In genomic region chr11:74894619-74895018, GRCm38 (mm10) we compare ENCODE assay signal across 21 mouse cellular contexts. TPM values are rescaled to one million over a fixed set of nuclear protein-coding genes. Genes with fewer than 3 reads are reported as not detected.
DNase-seq lines count a peak whose midpoint lies in the region; ATAC-seq and TF ChIP-seq lines count a peak whose summit lies in the region.
"Had no signal": no experiment of that assay in that cellular context is flagged by ENCODE, and none has a peak within 500 bp of the region (broad histone marks: within the 10 kb centered on the region; RNA-seq: fewer than 3 reads in every experiment).

No protein-coding gene starts in this region.

- H3K9me3 ChIP-seq in embryonic facial prominence, embryonic 14.5 days (ENCODE audit: control insufficient read depth, low read length) = no peaks in the 10 kb centered on the region
- no peaks in the 10 kb centered on the region for H3K9me3 ChIP-seq in embryonic facial prominence, embryonic 10.5 days
- H3K9me3 ChIP-seq: forebrain, embryonic 12.5 days; hindbrain, embryonic 12.5 days; limb, embryonic 13.5 days; liver, embryonic 15.5 days; midbrain, embryonic 15.5 days had no signal

- whole genome bisulfite sequencing in embryonic facial prominence, embryonic 14.5 days = 82% methylated on average over 4 of the region's 4 CpGs
- 88% methylated on average over 4 of the region's 4 CpGs for WGBS in embryonic facial prominence, embryonic 10.5 days

- 0 out of 2 replicates have a peak overlapping the region, but pooled peaks have one; percentile 11 for H3K9ac ChIP-seq in embryonic facial prominence, embryonic 14.5 days (ENCODE audit: low read depth, low read length)
- H3K9ac ChIP-seq: forebrain, embryonic 12.5 days; hindbrain, embryonic 12.5 days; limb, embryonic 13.5 days; liver, embryonic 15.5 days; midbrain, embryonic 15.5 days had no signal

- no peak for TF ChIP-seq POLR2A in cortical plate, adult 2 months (IDR thresholded peaks at IDR 0.05; ENCODE audit: extremely low read depth, insufficient read depth, low read length)

- no peak for DNase-seq in embryonic facial prominence, embryonic 14.5 days (ENCODE audit: low spot score)
- no peak for DNase-seq in embryonic facial prominence, embryonic 10.5 days (ENCODE audit: low spot score)
- DNase-seq in kidney, adult 11 months = peak; percentile 16
- no peak for DNase-seq in kidney, postnatal 4 days
- DNase-seq in left cerebral cortex, adult 2 months (ENCODE audit: extremely low spot score in 1 of 2, low spot score in 2 of 2) = no peak
- no peak for DNase-seq in left cerebral cortex, postnatal 4 days
- DNase-seq: adrenal gland, postnatal 10 days; cerebellum, adult 11-12 months; thymus, adult 2 months had no signal

- no peak for ATAC-seq in embryonic facial prominence, embryonic 14.5 days (ENCODE audit: low read depth)
- ATAC-seq in megakaryocyte progenitor cell, adult 5-6 weeks (replicated peaks; ENCODE audit: poor library complexity) = no peak
- ATAC-seq: CD4-positive, CD25-positive, alpha-beta regulatory T cell, adult 4 months; intestine, postnatal 0 days; lung, postnatal 0 days; midbrain, embryonic 15.5 days; Patski had no signal

- H3K36me3 ChIP-seq in embryonic facial prominence, embryonic 14.5 days (ENCODE audit: control insufficient read depth, insufficient read depth, low read length) = peaks cover 4% of the 10 kb centered on the region
- peaks cover 8% of the 10 kb centered on the region for H3K36me3 ChIP-seq in embryonic facial prominence, embryonic 10.5 days (replicated peaks)
- H3K36me3 ChIP-seq: hindbrain, embryonic 12.5 days; midbrain, embryonic 15.5 days had no signal

- intact Hi-C loops in left cerebral cortex, adult 2 months (cut with DNase I) = no loop called here
- intact Hi-C loops in left cerebral cortex, postnatal 4 days (cut with DNase I) = no loop called here

- H3K27ac ChIP-seq in embryonic facial prominence, embryonic 14.5 days (replicated peaks; ENCODE audit: low read depth, low read length) = no peak overlapping the region
- no peak overlapping the region for H3K27ac ChIP-seq in embryonic facial prominence, embryonic 10.5 days (replicated peaks)
- peak overlapping the region; percentile 7; the same call in 1 of the 2 replicates for H3K27ac ChIP-seq in left cerebral cortex, adult 2 months
- 0 out of 2 replicates have a peak overlapping the region, but pooled peaks have one; percentile 3 for H3K27ac ChIP-seq in cortical plate, adult 2 months (ENCODE audit: insufficient read depth, low read length)
- H3K27ac ChIP-seq: forebrain, embryonic 12.5 days; hindbrain, embryonic 12.5 days; limb, embryonic 13.5 days; liver, embryonic 15.5 days; midbrain, embryonic 15.5 days had no signal

- no peaks in the 10 kb centered on the region for H3K27me3 ChIP-seq in embryonic facial prominence, embryonic 14.5 days (replicated peaks; ENCODE audit: control insufficient read depth, insufficient read depth, low read length)
- H3K27me3 ChIP-seq in embryonic facial prominence, embryonic 10.5 days (replicated peaks; ENCODE audit: low read depth, poor library complexity, severe bottlenecking) = no peaks in the 10 kb centered on the region
- H3K27me3 ChIP-seq: forebrain, embryonic 12.5 days; hindbrain, embryonic 12.5 days; limb, embryonic 13.5 days; liver, embryonic 15.5 days; midbrain, embryonic 15.5 days; Patski had no signal

- H3K4me3 ChIP-seq in embryonic facial prominence, embryonic 14.5 days (ENCODE audit: low read depth, low read length) = no peak overlapping the region
- H3K4me3 ChIP-seq in embryonic facial prominence, embryonic 10.5 days = no peak overlapping the region
- no peak overlapping the region for H3K4me3 ChIP-seq in left cerebral cortex, adult 2 months
- H3K4me3 ChIP-seq in cortical plate, adult 2 months (ENCODE audit: insufficient read depth, low read length) = no peak overlapping the region
- H3K4me3 ChIP-seq: forebrain, embryonic 12.5 days; hindbrain, embryonic 12.5 days; limb, embryonic 13.5 days; liver, embryonic 15.5 days had no signal

- no peak overlapping the region for H3K4me2 ChIP-seq in embryonic facial prominence, embryonic 14.5 days (ENCODE audit: low read depth, low read length)
- H3K4me2 ChIP-seq: forebrain, embryonic 12.5 days; heart, embryonic 11.5 days; hindbrain, embryonic 12.5 days; limb, embryonic 13.5 days had no signal

- H3K4me1 ChIP-seq in embryonic facial prominence, embryonic 14.5 days (ENCODE audit: control insufficient read depth, insufficient read depth, low read length) = peaks cover 9% of the 10 kb centered on the region
- H3K4me1 ChIP-seq in embryonic facial prominence, embryonic 10.5 days = peaks cover 25% of the 10 kb centered on the region
- H3K4me1 ChIP-seq in cortical plate, adult 2 months (ENCODE audit: control insufficient read depth, insufficient read depth, low read length) = peaks cover 3% of the 10 kb centered on the region; the same call in 1 of the 2 replicates

- TF ChIP-seq CTCF in left cerebral cortex, adult 2 months (IDR thresholded peaks at IDR 0.05) = no peak
- no peak for TF ChIP-seq CTCF in cortical plate, adult 2 months (IDR thresholded peaks at IDR 0.05; ENCODE audit: extremely low read depth, insufficient read depth, low read length)

RNA-seq across cellular contexts. Expression of gene Sgsm2, which starts 2.2 kb away (rescaled TPM):
- 4.9 and 6.2 TPM in 2 replicates for polyA plus RNA-seq in embryonic facial prominence, embryonic 14.5 days (2014; fragmentation: Nextera tagmentation; extraction: Ambion mirVana)
- 4.4 and 4.7 TPM in 2 replicates for polyA plus RNA-seq in embryonic facial prominence, embryonic 10.5 days (2016; fragmentation: Nextera tagmentation; extraction: Ambion mirVana)
- 10 to 100 TPM; 83.1 to 94.5 TPM for total RNA-seq in left cerebral cortex, adult 2 months (2021)
- total RNA-seq in left cerebral cortex, postnatal 4 days (2021) = 10 to 100 TPM; 65.3 to 72.8 TPM
- 82.7 and 91.9 TPM in 2 replicates for polyA plus RNA-seq in cortical plate, adult 2 months (2012; rRNA removed)
- total RNA-seq in megakaryocyte progenitor cell, adult 5-6 weeks (2015) = 4.1 and 4.5 TPM in 2 replicates
- total RNA-seq in megakaryocyte progenitor cell, adult 5-6 weeks (2017) = 3.7 and 6.9 TPM in 2 replicates

RNA-seq across cellular contexts. Expression of gene Tsr1, which starts 3.3 kb away (rescaled TPM):
- polyA plus RNA-seq in embryonic facial prominence, embryonic 14.5 days (2014; fragmentation: Nextera tagmentation; extraction: Ambion mirVana) = 48.1 and 49.5 TPM in 2 replicates
- polyA plus RNA-seq in embryonic facial prominence, embryonic 10.5 days (2016; fragmentation: Nextera tagmentation; extraction: Ambion mirVana) = 52.9 and 59.4 TPM in 2 replicates
- 10 to 100 TPM; 28.2 to 34.0 TPM for total RNA-seq in left cerebral cortex, adult 2 months (2021)
- 10 to 100 TPM; 37.7 to 42.4 TPM for total RNA-seq in left cerebral cortex, postnatal 4 days (2021)
- polyA plus RNA-seq in cortical plate, adult 2 months (2012; rRNA removed) = 18.1 and 19.0 TPM in 2 replicates
- total RNA-seq in megakaryocyte progenitor cell, adult 5-6 weeks (2015) = 43.2 and 50.0 TPM in 2 replicates
- total RNA-seq in megakaryocyte progenitor cell, adult 5-6 weeks (2017) = 67.8 and 96.1 TPM in 2 replicates

RNA-seq across cellular contexts. Expression of gene Smg6, which starts 31.0 kb away (rescaled TPM):
- 12.8 and 13.6 TPM in 2 replicates for polyA plus RNA-seq in embryonic facial prominence, embryonic 14.5 days (2014; fragmentation: Nextera tagmentation; extraction: Ambion mirVana)
- polyA plus RNA-seq in embryonic facial prominence, embryonic 10.5 days (2016; fragmentation: Nextera tagmentation; extraction: Ambion mirVana) = 19.5 and 21.0 TPM in 2 replicates
- 10 to 100 TPM; 30.9 to 32.6 TPM for total RNA-seq in left cerebral cortex, adult 2 months (2021)
- 10 to 100 TPM; 30.5 to 31.2 TPM for total RNA-seq in left cerebral cortex, postnatal 4 days (2021)
- 26.9 and 29.2 TPM in 2 replicates for polyA plus RNA-seq in cortical plate, adult 2 months (2012; rRNA removed)
- total RNA-seq in megakaryocyte progenitor cell, adult 5-6 weeks (2015) = 15.3 and 23.1 TPM in 2 replicates
- total RNA-seq in megakaryocyte progenitor cell, adult 5-6 weeks (2017) = 29.5 and 32.7 TPM in 2 replicates

RNA-seq across cellular contexts. Expression of gene Srr, which starts 31.1 kb away (rescaled TPM):
- polyA plus RNA-seq in embryonic facial prominence, embryonic 14.5 days (2014; fragmentation: Nextera tagmentation; extraction: Ambion mirVana) = 30.4 and 36.3 TPM in 2 replicates
- 15.4 and 17.7 TPM in 2 replicates for polyA plus RNA-seq in embryonic facial prominence, embryonic 10.5 days (2016; fragmentation: Nextera tagmentation; extraction: Ambion mirVana)
- total RNA-seq in left cerebral cortex, adult 2 months (2021) = 10 to 100 TPM; 81.8 to 85.3 TPM
- total RNA-seq in left cerebral cortex, postnatal 4 days (2021) = 10 to 100 TPM; 65.6 to 66.2 TPM
- 60.0 and 62.7 TPM in 2 replicates for polyA plus RNA-seq in cortical plate, adult 2 months (2012; rRNA removed)
- total RNA-seq in megakaryocyte progenitor cell, adult 5-6 weeks (2015) = 5.8 and 6.3 TPM in 2 replicates
- total RNA-seq in megakaryocyte progenitor cell, adult 5-6 weeks (2017) = 4.4 and 6.1 TPM in 2 replicates

Comparison
In these comparisons a context has a peak if more than half of its experiments do, and no peak if none do; other contexts are left out.
1. H3K27ac ChIP-seq: peak in left cerebral cortex, adult 2 months (single experiment) and cortical plate, adult 2 months (single experiment); none in embryonic facial prominence, embryonic 14.5 days (single experiment) and embryonic facial prominence, embryonic 10.5 days (single experiment).
2. RNA of gene Sgsm2, which starts 2.2 kb away (total RNA-seq): 83.1 to 94.5 TPM in left cerebral cortex, adult 2 months and 65.3 to 72.8 TPM in left cerebral cortex, postnatal 4 days; 3.7 to 6.9 TPM in megakaryocyte progenitor cell, adult 5-6 weeks; every median in the first group is over 4 times any median in the second.